Mouse (Mus musculus) T-helper 17 cell (primary cell): ENCODE measurements around the gene Pitx2.

ENCODE experiments used
- in situ Hi-C, 2 experiments: fragments of 300-600 bp; cut with MboI, MseI; formaldehyde crosslinking; loops; 1 replicate in 1 of 2; 2 replicates in 1 of 2; pipeline ENCODE4 v1.15.1; 2025; ENCODE audit warnings: high pct_unique_total_duplicates in 2 of 2

Pitx2 gene

GRCm38 (mm10) chr3:129226681-129227080 lies 27.0 kb downstream of the Pitx2 start:
- in situ Hi-C loops: no loop called here

- in situ Hi-C loops: no loop called here
Observed at GRCm38 (mm10) chr3:129227331-129227730, 27.7 kb downstream of the Pitx2 start.

- in situ Hi-C loops: loop anchor here in 1 of 2 experiments (5.0 kb wide), 1 partner anchor 66 kb away; no protein-coding TSS in a partner anchor
Observed at GRCm38 (mm10) chr3:129238010-129238409, 38.3 kb downstream of the Pitx2 start.

GRCm38 (mm10) chr3:129238664-129239258 lies 39.1 kb downstream of the Pitx2 start:
- in situ Hi-C loops: loop anchor here in 1 of 2 experiments (5.0 kb wide), 1 partner anchor 66 kb away; no protein-coding TSS in a partner anchor

GRCm38 (mm10) chr3:129250997-129251396 lies 51.3 kb downstream of the Pitx2 start:
- in situ Hi-C loops: loop anchor here in 1 of 2 experiments (10.0 kb wide), 1 partner anchor 1224 kb away; no protein-coding TSS in a partner anchor

GRCm38 (mm10) chr3:129254246-129254645 lies 54.6 kb downstream of the Pitx2 start:
- in situ Hi-C loops: loop anchor here in 1 of 2 experiments (10.0 kb wide), 1 partner anchor 1221 kb away; no protein-coding TSS in a partner anchor

GRCm38 (mm10) chr3:129256283-129256682 lies 56.6 kb downstream of the Pitx2 start:
- in situ Hi-C loops: loop anchor here in 1 of 2 experiments (10.0 kb wide), 1 partner anchor 1219 kb away; no protein-coding TSS in a partner anchor

- in situ Hi-C loops: loop anchor here in 1 of 2 experiments (10.0 kb wide), 1 partner anchor 1218 kb away; no protein-coding TSS in a partner anchor
Observed at GRCm38 (mm10) chr3:129256766-129257165, 57.1 kb downstream of the Pitx2 start.

GRCm38 (mm10) chr3:129258497-129258896 lies 58.8 kb downstream of the Pitx2 start:
- in situ Hi-C loops: loop anchor here in 1 of 2 experiments (10.0 kb wide), 1 partner anchor 1216 kb away; no protein-coding TSS in a partner anchor
